Mouse (Mus musculus) adrenal gland, postnatal 10 days (tissue): Measurements from ENCODE around the gene Bspry. TPM values are rescaled to one million over a fixed set of nuclear protein-coding genes. Genes with fewer than 3 reads are reported as not detected.
A peak's percentile ranks its signal among the peaks of the same experiment; 100 is the strongest.

Source experiments
- DNase-seq: peaks from one replicate; pipeline ENCODE4 v3.0.0; 2021; ENCODE audit warnings: mixed read lengths
- total RNA-seq, 2 experiments: library from RNA; stranded (reverse); gene quantifications; 2 replicates each; pipeline ENCODE4 v1.2.3; 2021

Bspry gene
- total RNA-seq, 2 experiments from 2014 or later = 0.93 to 1.1 TPM

DNA sequence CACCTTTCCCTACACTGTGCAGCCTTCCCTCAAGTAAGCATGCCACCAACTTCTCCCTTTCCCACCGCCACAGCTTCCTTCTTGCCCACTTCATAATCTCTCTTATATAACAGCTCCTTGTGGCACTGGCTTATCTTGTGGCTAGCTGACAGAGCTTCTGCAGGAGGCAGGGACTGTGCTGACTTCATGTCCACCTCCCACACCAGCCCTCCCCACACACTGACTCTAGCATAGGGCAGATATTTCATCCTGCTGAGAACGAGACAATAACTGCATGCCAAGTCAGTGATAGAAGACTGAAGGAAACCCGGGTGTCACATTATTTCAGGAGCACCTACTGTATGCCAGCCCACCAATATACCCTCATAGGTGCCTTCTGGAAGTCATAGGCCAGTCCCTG, 35.6 kb downstream of the Bspry start:
- DNase-seq = no peak

DNA sequence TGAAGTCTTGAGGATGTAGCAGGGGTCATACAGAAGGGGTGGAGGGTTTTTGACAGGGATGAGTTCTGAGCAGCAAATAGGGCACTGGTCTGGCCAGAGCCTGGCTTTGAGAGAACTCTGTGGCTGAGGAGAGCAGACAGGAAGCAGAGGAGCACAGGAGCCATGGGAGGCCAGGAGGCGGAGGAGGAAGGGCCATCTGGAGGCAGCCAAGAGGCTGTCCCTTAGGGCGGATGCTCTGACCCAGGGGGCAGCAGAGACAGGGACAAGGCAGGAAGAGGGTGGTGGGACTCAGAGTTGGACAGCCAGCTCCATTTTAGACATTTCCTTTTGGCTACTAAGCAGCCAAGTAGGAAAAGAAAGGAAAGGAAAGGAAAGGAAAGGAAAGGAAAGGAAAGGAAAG, 36.2 kb downstream of the Bspry start:
- DNase-seq = peak; percentile 65

DNA sequence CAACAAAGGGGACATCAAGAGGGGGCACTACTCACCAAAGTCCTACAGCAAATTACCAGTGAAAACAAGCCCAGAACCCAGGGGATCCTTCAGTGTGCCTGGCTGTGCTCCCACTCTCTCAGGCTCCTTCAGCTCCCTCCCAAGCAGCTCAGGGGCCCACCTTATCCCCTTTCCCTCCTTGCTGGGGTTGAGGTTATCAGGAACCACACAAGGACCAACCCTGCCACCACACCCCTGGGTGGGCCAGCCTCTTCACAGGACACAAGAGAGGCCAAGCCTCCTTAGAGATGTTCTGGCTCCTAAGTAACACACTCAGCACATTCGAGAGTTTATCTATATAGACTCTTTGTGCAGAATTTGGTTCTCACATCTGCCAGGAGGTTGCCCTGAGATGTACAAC, 36.7 kb downstream of the Bspry start:
- DNase-seq = no peak

DNA sequence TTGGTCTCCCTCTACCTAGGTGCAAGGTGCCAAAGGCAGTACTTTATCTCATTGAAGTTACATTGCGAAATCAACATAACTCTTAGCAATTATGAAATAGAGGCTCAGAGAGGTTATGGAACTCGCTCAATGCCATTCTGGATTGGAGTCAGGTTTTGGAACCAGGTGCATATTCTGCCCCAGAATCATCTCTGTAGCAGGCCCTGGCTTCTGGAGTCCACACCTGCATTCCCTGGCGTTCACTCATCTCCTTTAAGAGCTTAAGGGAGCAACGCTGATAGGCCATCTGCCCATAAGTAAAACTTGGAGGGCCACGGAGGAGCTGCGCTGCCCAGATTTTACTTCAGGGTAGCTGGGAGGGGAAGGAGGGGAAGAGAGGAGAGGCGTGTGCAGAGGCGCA, 37.2 kb downstream of the Bspry start:
- DNase-seq = no peak

DNA sequence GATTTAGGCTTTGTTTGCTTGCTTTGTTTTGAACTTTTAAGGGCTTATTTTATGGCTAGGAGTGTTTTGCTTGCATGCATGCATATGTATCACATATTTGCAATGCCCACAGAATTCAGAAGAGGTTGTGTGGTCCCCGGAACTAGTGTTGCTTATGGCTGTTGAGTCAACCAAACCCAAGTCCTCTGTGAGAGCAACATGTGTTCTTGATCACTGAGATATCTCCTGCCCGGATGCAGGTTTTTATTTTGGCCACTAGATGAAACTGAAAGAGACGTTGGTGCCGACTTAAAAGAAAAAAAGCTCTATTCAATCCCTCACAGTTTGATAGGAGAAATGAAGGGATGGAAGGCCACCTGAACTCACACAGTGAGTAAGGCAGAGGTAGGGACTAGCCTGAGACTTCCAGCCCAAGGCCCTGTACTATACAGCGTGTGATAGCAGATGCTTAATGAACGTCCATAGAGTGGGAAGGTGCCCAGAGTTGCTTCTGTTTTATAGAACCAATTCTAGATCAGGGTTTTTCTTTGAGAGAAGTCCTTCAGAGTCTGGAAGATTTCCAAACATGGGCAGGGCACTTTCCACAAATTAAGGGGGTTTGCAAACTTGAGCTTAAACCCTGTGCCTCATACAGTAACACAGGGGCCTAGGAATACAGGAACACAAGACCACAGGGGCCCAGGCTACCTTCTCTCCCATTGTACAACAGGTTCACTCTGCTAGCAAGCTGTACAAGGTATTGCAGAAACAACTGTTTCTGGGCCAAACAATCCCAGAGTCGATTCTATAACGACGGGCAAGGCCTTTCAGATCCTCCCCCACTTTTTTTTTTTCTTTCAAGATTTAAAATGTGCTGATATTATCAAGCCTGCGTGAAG, 37.9 kb downstream of the Bspry start:
- no peak for DNase-seq

DNA sequence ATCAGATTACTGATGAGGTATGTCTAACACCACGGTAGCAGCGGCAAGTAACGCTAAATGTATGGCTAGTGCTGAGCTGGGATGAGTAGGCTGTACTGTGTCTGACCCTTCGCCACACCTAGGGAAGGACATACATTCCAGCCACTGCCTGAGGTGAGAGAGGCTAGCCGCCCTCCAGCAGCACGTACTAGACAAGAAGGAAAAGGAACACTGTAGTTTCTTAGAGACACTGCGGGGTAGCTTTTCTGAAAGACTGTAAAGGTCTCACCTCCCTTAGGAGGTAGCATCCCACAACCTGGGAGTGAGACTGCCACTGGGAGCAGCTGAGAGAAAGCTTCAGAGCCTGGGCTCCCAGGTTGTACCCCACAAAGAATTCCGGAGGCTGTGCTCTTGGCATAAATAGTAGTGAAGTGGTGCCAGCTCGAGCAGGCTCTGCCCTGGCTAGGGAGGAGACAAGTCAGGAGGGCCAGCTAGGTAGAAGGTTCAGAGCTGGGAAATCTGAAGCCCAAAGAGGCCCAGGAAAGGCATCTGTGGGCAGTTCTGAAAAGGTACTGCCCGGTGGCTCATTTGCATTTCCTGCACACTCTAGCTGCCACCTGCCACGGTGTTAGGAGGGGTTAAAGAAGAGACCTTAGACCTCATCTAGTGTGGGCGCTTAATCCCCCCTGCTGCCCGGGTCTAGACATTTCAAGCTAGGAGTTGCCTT, 38.7 kb downstream of the Bspry start:
- peak; percentile 76 for DNase-seq

DNA sequence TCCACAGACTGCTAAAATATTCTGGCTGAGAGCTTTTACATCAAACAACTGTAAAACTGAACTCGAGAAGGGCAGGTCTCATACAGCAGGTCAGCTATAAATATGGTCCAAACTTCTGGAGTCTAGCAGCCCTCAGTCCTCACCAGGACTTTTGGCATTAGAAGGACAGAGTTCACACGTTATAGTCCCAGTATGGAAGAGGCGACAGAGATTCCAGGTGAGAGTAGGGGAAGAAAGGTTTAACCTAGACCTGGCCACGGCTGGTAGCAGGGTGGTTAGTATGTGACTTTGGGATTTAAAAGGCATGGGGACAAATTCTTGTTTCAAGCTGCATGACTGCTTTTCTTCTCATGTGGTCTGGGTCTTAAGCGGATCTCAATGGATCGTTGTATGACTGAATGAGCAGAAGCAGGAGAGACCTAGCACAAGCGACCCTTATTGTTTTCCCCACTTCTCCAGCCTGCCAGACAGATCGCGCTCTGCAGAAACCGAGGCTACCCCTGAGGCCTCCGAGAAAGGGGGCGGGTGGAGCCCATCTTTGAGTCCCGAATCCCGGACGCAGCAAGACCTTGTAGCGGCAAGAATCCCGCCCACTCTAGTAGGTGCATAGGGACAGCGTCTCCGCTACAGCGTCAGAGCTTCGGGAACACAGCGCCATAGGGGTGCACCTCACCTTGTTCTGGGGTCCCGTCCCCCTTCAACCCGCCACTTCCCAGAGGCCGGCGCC, 39.4 kb downstream of the Bspry start:
- no peak for DNase-seq

DNA sequence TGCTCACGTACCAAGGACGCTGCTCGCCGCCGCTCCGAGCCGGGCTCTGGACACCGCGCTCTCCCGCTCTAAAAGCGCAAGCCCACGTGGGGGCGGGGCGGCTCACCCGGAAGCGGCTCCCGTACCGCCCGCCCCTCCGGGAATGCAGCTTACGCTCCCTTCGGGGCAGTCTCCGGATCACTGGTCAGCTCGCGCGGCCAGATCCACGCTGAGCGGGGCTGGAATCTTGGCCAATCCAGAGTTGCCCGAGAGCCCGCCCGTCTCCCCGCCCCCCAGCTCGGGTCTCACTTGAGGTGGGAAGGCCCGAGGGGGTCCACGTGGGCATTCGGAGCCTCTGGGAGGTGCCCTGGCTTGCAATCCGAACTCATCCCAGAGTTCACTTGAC, 40.0 kb downstream of the Bspry start, which contains the start of gene Alad:
TSS of gene Alad (minus strand) at position 70 of the 385 bp plus-strand sequence.
- DNase-seq = peak; percentile 95

DNA sequence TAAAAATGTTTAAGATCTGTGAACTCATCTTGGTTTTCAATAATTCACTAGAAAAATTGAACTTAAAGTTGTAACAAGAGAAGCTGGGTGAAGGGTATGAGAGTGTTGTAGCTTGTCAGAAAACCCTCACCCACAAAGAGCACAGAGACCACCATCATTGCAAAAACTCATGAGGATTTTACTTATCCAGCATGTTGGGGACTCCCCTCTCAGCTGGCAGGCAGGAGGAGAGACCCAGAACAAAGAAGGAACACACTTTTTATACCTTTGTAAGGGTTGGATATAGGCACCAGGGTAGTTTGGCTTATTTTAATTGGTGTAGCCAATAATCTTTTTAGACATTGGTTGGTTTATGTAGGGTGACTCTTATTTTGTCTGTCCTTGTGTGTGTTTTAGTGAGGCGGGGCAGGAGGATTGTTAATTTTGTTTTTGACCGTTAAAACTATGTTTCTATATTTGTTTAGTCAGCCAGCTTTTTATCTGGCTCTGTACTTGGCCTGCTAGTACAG, 41.1 kb downstream of the Bspry start:
- no peak for DNase-seq

DNA sequence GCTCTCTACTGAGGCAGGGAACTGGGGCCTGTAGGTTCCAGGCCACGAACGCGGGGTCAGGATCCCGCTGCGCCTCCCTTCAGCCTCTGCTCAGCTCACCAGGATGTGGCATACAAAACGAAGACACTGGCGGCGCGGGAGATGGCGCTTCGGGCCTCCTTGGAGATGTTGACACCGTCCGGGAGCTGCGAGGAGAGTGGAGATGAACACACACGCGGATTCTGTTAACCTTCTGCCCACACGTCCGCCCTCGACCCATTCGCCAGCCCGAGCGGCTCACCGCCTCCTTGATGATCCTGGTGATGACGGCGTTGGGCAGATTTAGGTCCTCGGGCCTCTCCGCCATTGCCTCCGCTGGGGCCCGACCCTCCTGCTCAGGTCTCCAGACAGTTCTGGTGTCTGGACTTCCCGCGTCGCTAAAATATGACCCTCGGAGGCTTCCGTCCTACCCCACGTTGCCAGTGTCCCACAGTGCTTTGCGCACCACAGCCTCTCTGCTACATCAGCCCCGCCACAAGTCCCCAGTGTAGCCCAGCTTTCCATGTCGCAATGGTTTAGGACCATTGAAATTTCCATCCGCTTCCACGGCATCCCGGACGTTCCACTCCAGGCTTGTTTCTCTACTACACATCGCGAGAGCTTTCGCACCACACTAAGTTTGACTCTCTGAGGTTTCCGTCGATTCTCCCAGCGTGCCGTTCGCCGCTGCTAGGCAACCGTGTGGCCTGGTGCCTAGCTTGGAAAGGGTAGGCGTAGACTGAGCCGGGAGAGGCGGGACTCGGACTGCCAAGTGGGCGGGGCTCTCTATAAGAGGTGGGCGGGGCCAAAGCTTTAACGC, 45.0 kb downstream of the Bspry start, which contains the start of the genes Pole3 and 4933430I17Rik:
TSS of gene Pole3 (minus strand) at position 418 of the 838 bp plus-strand sequence.
TSS of gene 4933430I17Rik (plus strand) at position 719 of the 838 bp plus-strand sequence.
- peak; percentile 97 for DNase-seq

DNA sequence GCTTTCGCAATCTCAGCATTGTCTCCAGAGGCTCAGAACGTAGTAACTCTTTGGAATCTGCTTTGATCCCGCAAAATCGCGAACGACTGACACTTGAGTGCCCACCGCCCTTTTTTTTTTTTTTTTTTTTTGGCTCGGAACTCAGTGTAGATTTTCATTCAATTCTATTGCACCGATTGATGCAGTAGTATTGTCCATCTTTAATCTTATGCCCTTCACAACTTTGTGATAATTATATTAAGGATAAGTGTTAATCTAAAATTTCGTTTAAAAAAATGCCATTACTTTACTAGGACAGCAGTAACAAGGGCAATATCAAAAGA, 45.6 kb downstream of the Bspry start:
- no peak for DNase-seq

DNA sequence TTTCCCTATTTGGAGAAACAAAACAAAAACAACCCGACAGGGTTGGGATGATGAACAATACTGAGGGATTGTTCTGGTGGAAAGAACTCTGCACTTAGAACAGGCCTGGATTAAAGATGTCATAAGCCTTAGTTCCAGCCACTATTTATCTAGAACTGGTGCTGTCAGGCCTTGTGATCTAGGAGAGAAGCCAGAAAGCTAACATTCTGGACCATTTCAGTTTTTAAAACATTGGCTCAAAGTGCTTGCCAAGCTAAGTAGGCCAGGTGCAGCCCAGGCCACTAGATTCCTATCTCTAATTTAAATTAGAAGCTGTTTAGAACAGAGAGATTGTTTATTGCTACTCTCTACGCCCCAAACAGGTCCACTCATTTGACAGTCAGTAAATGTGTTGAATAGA, 46.4 kb downstream of the Bspry start:
- no peak for DNase-seq

DNA sequence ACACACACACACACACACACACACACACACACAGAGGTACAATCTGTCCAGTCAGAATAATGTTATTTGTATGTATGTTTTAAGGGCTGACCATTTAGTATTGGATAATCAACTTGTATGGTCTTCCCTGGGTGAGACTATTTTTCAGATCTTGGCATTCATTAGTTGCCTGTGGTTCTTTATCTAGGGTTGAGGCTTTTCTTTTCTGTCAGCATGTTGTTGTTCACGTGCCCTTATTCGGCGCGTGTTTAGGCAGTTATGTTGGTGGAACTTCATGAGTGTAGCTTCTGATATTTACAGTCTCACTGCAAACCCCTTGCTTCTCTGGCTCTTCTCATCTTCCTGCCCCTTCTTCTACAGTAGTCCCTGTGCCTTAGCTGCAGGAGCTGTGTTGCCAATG, 47.8 kb downstream of the Bspry start:
- DNase-seq = no peak

DNA sequence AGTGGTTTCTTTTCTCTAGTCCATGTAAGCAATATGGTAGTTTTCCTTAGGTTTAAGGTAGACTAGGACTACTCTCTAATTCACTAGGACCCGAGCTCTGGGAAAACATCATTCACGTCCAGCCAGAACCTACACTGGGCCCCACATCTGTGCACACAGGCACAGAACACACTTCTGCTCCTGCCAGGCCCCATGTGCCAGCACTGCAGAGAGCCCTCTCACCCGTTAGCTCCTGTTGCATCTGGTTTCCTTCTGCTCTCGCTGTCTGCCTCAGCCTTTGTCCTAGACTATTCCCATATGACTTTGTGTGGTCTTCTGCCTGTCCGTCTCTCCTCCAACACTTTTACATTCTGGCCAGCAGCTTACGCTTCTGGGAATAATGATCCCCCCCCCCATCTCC, 53.9 kb downstream of the Bspry start:
- no peak for DNase-seq

DNA sequence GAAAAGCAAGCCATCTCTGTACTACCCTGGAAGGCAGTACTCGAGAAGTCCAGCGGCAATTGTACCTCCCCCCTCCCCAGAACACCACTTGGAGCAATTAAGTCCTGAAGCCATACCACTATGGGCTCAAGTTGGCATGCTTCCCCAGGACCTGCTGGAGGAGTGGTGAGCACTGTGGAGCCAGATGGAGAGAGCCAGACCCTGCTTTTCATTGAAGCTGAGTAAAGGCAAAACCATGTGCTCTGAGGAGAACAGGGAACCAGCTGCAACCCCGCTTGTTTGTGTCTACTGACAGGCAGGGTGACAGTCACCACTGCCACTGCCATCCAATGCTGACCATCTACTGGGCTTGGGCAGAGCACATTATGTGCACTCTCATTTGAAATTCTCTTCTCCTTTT, 61.9 kb downstream of the Bspry start:
- no peak for DNase-seq

DNA sequence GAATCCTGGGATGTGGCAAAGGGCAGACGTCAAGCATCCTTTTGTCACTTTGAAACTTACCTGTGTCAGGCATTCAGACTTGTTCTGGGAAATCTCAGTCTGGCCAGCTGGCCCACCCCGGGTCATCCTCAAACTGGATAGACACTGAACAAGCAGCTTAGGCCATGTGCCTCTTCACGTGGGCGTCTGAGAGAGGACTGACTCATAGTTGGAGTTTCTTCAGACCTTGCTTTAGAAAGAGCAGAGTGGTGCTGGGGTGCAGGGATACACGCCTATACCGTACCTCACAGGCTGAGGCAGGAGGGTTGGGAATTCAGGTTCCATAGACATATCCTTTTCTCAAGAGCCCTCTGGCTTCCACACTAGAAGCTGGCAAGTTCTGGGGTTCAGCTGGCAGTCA, 63.9 kb downstream of the Bspry start:
- DNase-seq = no peak

DNA sequence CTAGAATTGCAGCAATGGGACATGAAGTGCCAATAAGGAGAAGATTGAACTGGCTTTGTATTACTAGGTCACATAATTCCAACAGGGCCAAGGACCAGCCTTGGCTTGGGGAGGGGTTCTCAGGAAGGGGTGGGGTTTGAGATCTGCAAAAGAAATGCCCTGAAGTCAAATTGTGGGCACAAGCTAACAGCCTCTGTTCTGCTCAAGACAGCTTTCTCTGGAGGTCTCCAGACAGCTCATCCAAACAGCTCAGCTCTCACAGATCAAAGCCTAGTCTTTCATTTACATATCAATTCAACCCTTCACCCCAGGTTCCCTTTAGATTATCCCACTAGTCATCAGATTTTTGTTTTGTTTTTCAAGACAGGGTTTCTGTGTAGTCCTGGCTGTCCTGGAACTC, 64.9 kb downstream of the Bspry start:
- DNase-seq = no peak
